Mouse (Mus musculus): ENCODE data around the gene Ccdc102a.

DNA sequence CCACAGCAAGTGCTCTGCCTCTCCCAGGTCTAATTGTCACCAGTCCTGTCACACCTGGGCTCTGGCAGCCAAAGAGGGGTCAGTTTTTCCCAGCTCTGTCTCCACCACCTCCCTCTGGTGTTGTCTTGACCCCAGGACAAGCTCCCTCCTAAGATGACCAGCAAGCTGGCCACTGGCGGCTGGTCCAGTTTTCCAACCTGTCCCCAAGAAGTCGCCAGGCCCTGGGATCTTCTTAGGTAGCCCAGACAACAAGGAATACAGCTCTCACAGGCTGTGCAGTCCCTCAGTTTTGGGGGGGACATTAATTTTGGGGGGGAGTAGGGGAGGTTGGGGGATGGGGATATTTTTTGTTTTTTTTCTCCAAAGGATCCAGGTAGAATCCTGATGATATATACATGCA, 45.3 kb downstream of the Ccdc102a start:
- no peak for TF ChIP-seq ZKSCAN1 (IDR thresholded peaks at IDR 0.05; ENCODE audit: borderline replicate concordance, low read depth, low read length)
- TF ChIP-seq MXI1 (IDR thresholded peaks at IDR 0.05; ENCODE audit: low read depth, low read length), result no peak
- no peak for TF ChIP-seq CTCF (conservative IDR thresholded peaks at IDR 0.05 in 1 of 2, IDR thresholded peaks at IDR 0.05 in 1 of 2; ENCODE audit: low read depth in 2 of 2, low read length in 2 of 2)
- no peak for TF ChIP-seq CHD1 (IDR thresholded peaks at IDR 0.05; ENCODE audit: low read depth, low read length)
- TF ChIP-seq KAT2A (IDR thresholded peaks at IDR 0.05; ENCODE audit: insufficient replicate concordance, low read length), result no peak
- TF ChIP-seq JUND (conservative IDR thresholded peaks at IDR 0.05; ENCODE audit: low read depth, low read length), result no peak
- no peak for TF ChIP-seq POLR2A (IDR thresholded peaks at IDR 0.05; ENCODE audit: low read depth, low read length)
- TF ChIP-seq TBP (conservative IDR thresholded peaks at IDR 0.05; ENCODE audit: low read depth, low read length), result no peak
- no peak for TF ChIP-seq EP300 (IDR thresholded peaks at IDR 0.05; ENCODE audit: low read length)
- no peak for TF ChIP-seq E2F4 (IDR thresholded peaks at IDR 0.05; ENCODE audit: insufficient replicate concordance, low read depth, low read length)
- TF ChIP-seq ZMIZ1 (IDR thresholded peaks at IDR 0.05; ENCODE audit: low read depth, low read length), result no peak
- TF ChIP-seq MAX (IDR thresholded peaks at IDR 0.05; ENCODE audit: low read length), result no peak
- no peak for TF ChIP-seq POLR2AphosphoS2 (IDR thresholded peaks at IDR 0.05; ENCODE audit: low read depth, low read length)

Measured in CH12.LX (cell line).